Mouse (Mus musculus) gastrocnemius, postnatal 14 days (tissue): ENCODE results near the gene Trim63. TPM values are rescaled to one million over a fixed set of nuclear protein-coding genes. Genes with fewer than 3 reads are reported as not detected.
A peak's percentile ranks its signal among the peaks of the same experiment; 100 is the strongest.
"Not testable (repeated sequence)": the region's sequence is repeated elsewhere in the genome, so short reads cannot be mapped to it uniquely, and the experiment has no call there.

Experiments used
- DNase-seq: peaks from one replicate; pipeline ENCODE4 v3.0.0; 2021; ENCODE audit warnings: mixed read lengths
- intact Hi-C: fragments of 180-260 bp; cut with DNase I; formaldehyde crosslinking; loops from one replicate; pipeline ENCODE4 v1.15.1; 2025; ENCODE audit warnings: low total_unique reads
- long read RNA-seq, 2 experiments: library from polyadenylated mRNA; stranded (forward); transcript quantifications; one replicate each; pipeline ENCODE4 v2.0.0; 2021
- total RNA-seq, 2 experiments: library from RNA; stranded (reverse); gene quantifications; 2 replicates each; pipeline ENCODE4 v1.2.3; 2021

The Trim63 gene
- 100 to 1,000 TPM; 103 to 224 TPM for total RNA-seq
- long read RNA-seq, experiment 1, transcript Trim63-202 (9 exons, 1,886 nt): major isoform, 245 of 291 reads
- long read RNA-seq, experiment 1, partial matches to known transcripts: 18 of 291 reads
- long read RNA-seq, experiment 1, other reads (novel, unspliced or antisense): 27 of 291 reads
- long read RNA-seq, experiment 2, transcript Trim63-202 (9 exons, 1,886 nt): major isoform, 196 of 235 reads
- long read RNA-seq, experiment 2, partial matches to known transcripts: 21 of 235 reads
- long read RNA-seq, experiment 2, other reads (novel, unspliced or antisense): 17 of 235 reads

GRCm38 (mm10) chr4:134314876-134315275, at the start of gene Trim63:
Gene Trim63 (plus strand): TSS chr4:134315120.
- peak; percentile 64 for DNase-seq
- intact Hi-C loops: no loop called here

GRCm38 (mm10) chr4:134265860-134266585, 48.9 kb upstream of the Trim63 start:
- DNase-seq: no peak
- intact Hi-C loops: loop anchor here (5.0 kb wide), 1 partner anchor 126 kb away; no protein-coding TSS in a partner anchor

GRCm38 (mm10) chr4:134268102-134268655, 46.7 kb upstream of the Trim63 start:
- intact Hi-C loops: loop anchor here (5.0 kb wide), 1 partner anchor 124 kb away; no protein-coding TSS in a partner anchor
- DNase-seq: no peak

- intact Hi-C loops: loop anchor here (5.0 kb wide), 1 partner anchor 123 kb away; no protein-coding TSS in a partner anchor
- DNase-seq: not testable (repeated sequence)
These were observed 45.3 kb upstream of the Trim63 start for GRCm38 (mm10) chr4:134269622-134270021.

- DNase-seq: no peak
- intact Hi-C loops: no loop called here
These were observed 42.9 kb upstream of the Trim63 start for GRCm38 (mm10) chr4:134271979-134272378.

GRCm38 (mm10) chr4:134272731-134273416, 42.0 kb upstream of the Trim63 start:
- intact Hi-C loops: no loop called here
- no peak for DNase-seq

GRCm38 (mm10) chr4:134273417-134274345, 41.2 kb upstream of the Trim63 start:
- DNase-seq: no peak
- intact Hi-C loops: no loop called here

GRCm38 (mm10) chr4:134284942-134285341, 30.0 kb upstream of the Trim63 start:
- no peak for DNase-seq
- intact Hi-C loops: loop anchor here (5.0 kb wide), 1 partner anchor 98 kb away; the partner anchor contains the start of gene Cep85

GRCm38 (mm10) chr4:134286226-134287167, 28.4 kb upstream of the Trim63 start:
- intact Hi-C loops: no loop called here
- peak; percentile 33 for DNase-seq

GRCm38 (mm10) chr4:134287168-134287564, 27.8 kb upstream of the Trim63 start:
- DNase-seq: peak; percentile 97
- intact Hi-C loops: no loop called here

GRCm38 (mm10) chr4:134287575-134288025, 27.3 kb upstream of the Trim63 start, which contains the start of gene Pdik1l:
Gene Pdik1l (minus strand): TSS chr4:134287895.
- peak; percentile 72 for DNase-seq
- intact Hi-C loops: no loop called here

- no peak for DNase-seq
- intact Hi-C loops: no loop called here
These were observed 26.3 kb upstream of the Trim63 start for GRCm38 (mm10) chr4:134288397-134289256.

GRCm38 (mm10) chr4:134292067-134292466, 22.9 kb upstream of the Trim63 start:
- peak; percentile 66 for DNase-seq
- intact Hi-C loops: loop anchor here (5.0 kb wide), 1 partner anchor 40 kb away; the partner anchor contains the start of gene Grrp1

GRCm38 (mm10) chr4:134293061-134293691, 21.7 kb upstream of the Trim63 start:
- DNase-seq: no peak
- intact Hi-C loops: loop anchor here (5.0 kb wide), 1 partner anchor 41 kb away; the partner anchor contains the start of gene Grrp1

GRCm38 (mm10) chr4:134293692-134294163, 21.2 kb upstream of the Trim63 start:
- no peak for DNase-seq

GRCm38 (mm10) chr4:134296096-134296495, 18.8 kb upstream of the Trim63 start:
- intact Hi-C loops, DNase-seq: not testable (repeated sequence)

More at GRCm38 (mm10) chr4:134293692-134294163, 21.2 kb upstream of the Trim63 start:
- intact Hi-C loops: loop anchor here (5.0 kb wide), 1 partner anchor 41 kb away; the partner anchor contains the start of gene Grrp1
